Mouse (Mus musculus) olfactory bulb, adult 2 months (tissue): ENCODE results near the gene Bysl.

ENCODE experiments used
- CTCF ChIP-seq: fragments of 200-500 bp; IDR thresholded peaks from 2 replicates; pipeline ENCODE4 v1.5.1; 2012; ENCODE audit warnings: low read depth, mild to moderate bottlenecking, low read length, moderate library complexity; ENCODE audit not compliant: insufficient read depth
- POLR2A ChIP-seq: fragments of 200-500 bp; IDR thresholded peaks from 2 replicates; pipeline ENCODE4 v1.6.1; 2012; ENCODE audit warnings: mild to moderate bottlenecking, low read depth, low read length, moderate library complexity; ENCODE audit not compliant: insufficient read depth

DNA sequence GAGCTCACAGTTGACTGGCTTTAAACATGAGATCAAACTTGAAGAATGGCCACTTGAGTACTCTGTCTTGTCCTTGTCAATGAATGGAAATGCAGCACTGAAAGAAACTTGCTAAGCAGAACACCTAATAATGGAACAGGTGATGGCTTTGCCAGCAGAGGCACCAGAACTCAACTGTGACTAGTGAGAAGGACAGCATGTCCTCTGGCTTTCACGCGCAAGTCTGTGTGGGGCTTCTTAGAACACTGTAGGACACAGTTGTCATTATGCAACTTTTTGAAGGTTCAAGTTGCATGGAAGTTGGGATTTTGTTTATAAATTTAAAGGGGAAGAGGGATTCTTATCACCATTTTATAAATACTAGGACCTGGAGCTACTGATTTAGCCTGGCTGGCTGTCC is 13.8 kb upstream of the Bysl start:
- TF ChIP-seq CTCF (no peak), POLR2A (no peak)
